Mouse (Mus musculus) ES-E14 (cell line): Measurements from ENCODE around the gene Srrm1. TPM values are rescaled to one million over a fixed set of nuclear protein-coding genes. Genes with fewer than 3 reads are reported as not detected.

Experiments used
- DNase-seq: peaks from one replicate; pipeline ENCODE4 v3.0.0-alpha.2; 2013; ENCODE audit warnings: low read depth, low spot score
- H3K27ac ChIP-seq: 2 replicates; pipeline ENCODE4 v1.5.1; 2012; ENCODE audit warnings: low read depth, mild to moderate bottlenecking, low read length, moderate library complexity, mixed read lengths; ENCODE audit not compliant: poor library complexity, insufficient read depth, severe bottlenecking
- H3K36me3 ChIP-seq: 2 replicates; pipeline ENCODE4 v1.6.1; 2012; ENCODE audit warnings: mild to moderate bottlenecking, low read length, moderate library complexity, mixed read lengths; ENCODE audit not compliant: control insufficient read depth, poor library complexity, insufficient read depth, severe bottlenecking
- H3K4me1 ChIP-seq, 2 experiments: fragments of 150-350 bp in 1 of 2; sonication (generic) in 1 of 2; 2 replicates each; pipeline ENCODE4 v1.6.1; 2012; ENCODE audit warnings: low read length in 2 of 2, mild to moderate bottlenecking in 1 of 2, mixed read lengths in 1 of 2; ENCODE audit not compliant: control insufficient read depth in 2 of 2, insufficient read depth in 2 of 2, poor library complexity in 1 of 2
- H3K4me3 ChIP-seq, 2 experiments: fragments of 150-350 bp in 1 of 2; sonication (generic) in 1 of 2; 2 replicates each; pipeline ENCODE4 v1.5.1; 2012; ENCODE audit warnings: low read length in 2 of 2, low read depth in 1 of 2, mild to moderate bottlenecking in 1 of 2, mixed read lengths in 1 of 2; ENCODE audit not compliant: insufficient read depth in 1 of 2, poor library complexity in 1 of 2, severe bottlenecking in 1 of 2
- H3K9ac ChIP-seq: 2 replicates; pipeline ENCODE4 v1.6.1; 2012; ENCODE audit warnings: low read depth, mild to moderate bottlenecking, low read length, mixed read lengths; ENCODE audit not compliant: poor library complexity, insufficient read depth, severe bottlenecking
- H3K9me3 ChIP-seq: fragments of 150-350 bp; sonication (generic); 2 replicates; pipeline ENCODE4 v1.6.1; 2012; ENCODE audit warnings: low read depth, mild to moderate bottlenecking, low read length; ENCODE audit not compliant: control insufficient read depth, insufficient read depth
- CHD2 ChIP-seq: IDR thresholded peaks from 2 replicates; pipeline ENCODE4 v1.6.1; 2014; ENCODE audit warnings: mild to moderate bottlenecking, low read depth, low read length, inconsistent platforms
- HCFC1 ChIP-seq: IDR thresholded peaks from 2 replicates; pipeline ENCODE4 v1.6.1; 2012; ENCODE audit warnings: low read length, inconsistent platforms, borderline replicate concordance; ENCODE audit not compliant: insufficient read depth
- MAFK ChIP-seq: IDR thresholded peaks from 2 replicates; pipeline ENCODE4 v1.6.1; 2014; ENCODE audit warnings: mild to moderate bottlenecking, low read depth, low read length, inconsistent platforms; ENCODE audit not compliant: insufficient read depth
- ZC3H11A ChIP-seq: IDR thresholded peaks from 2 replicates; pipeline ENCODE4 v1.6.1; 2012; ENCODE audit warnings: low read depth, mild to moderate bottlenecking, inconsistent platforms, low read length, borderline replicate concordance
- ZNF384 ChIP-seq: IDR thresholded peaks from 2 replicates; pipeline ENCODE4 v1.6.1; 2012; ENCODE audit warnings: low read depth, low read length, inconsistent platforms
- in situ Hi-C, 2 experiments: fragments of 600-800 bp; cut with MboI; formaldehyde crosslinking; loops; one replicate each; pipeline ENCODE4 v1.15.1; 2025; ENCODE audit warnings: low sequenced_read_pairs in 2 of 2, inconsistent platforms in 1 of 2; ENCODE audit not compliant: unreplicated experiment in 2 of 2
- total RNA-seq: library from RNA; depleted of rRNA; stranded (reverse); fragments of 300-350 nt; gene quantifications from 2 replicates; pipeline ENCODE4 v1.2.3, GENCODE M21; 2012; rRNA removed

Srrm1 gene
- total RNA-seq, 1 experiment, result 62.8 TPM

DNA sequence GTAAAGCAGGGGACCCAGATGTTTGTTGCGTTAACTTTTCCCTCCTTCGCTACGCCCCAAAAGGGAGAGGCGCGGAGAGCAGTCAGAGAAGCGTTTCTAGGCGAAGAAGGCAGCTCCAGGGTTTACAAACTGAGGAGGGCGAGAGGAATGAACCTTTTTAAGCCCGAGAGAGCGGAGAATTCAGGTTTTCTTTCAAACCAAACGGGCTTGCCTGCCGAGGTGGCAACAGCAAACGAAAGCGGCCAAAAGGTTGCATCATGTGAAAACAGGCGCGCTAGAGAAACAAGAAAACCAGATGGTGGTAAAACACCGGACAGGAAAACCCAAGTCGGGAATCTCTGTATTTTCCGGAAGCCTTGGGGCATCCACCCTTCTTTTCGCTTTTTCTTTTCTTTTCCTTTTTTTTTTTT lies 81.7 kb downstream of the Srrm1 start:
- no peak for DNase-seq
- Histone ChIP-seq H3K4me3 (peak overlapping the region; percentile 80 to 90), H3K9me3 (no peaks in the 10 kb centered on the region), H3K36me3 (peaks cover 11% of the 10 kb centered on the region; the same call in 1 of the 2 replicates), H3K9ac (peak overlapping the region; percentile 91), H3K27ac (0 out of 2 replicates have a peak overlapping the region, but pooled peaks have one; percentile 52), H3K4me1 (peaks cover 8 to 12% of the 10 kb centered on the region in 2 experiments; a peak in 2 of 4 replicates)
- TF ChIP-seq CHD2 (no peak), ZNF384 (no peak), HCFC1 (no peak), MAFK (no peak), ZC3H11A (no peak)
- in situ Hi-C loops, result no loop called here

Other genes starting within 250 kb of the Srrm1 start
- gene Runx3, start 232.7 kb downstream of the Srrm1 start, total RNA-seq, result 0.49 and 0.63 TPM in 2 replicates
- 62.4 and 69.3 TPM in 2 replicates for gene Clic4, start 80.5 kb downstream of the Srrm1 start, total RNA-seq
- 1.2 and 1.6 TPM in 2 replicates for gene Ncmap, start 44.9 kb upstream of the Srrm1 start, total RNA-seq
- 11.2 and 14.6 TPM in 2 replicates for gene Rcan3, start 80.5 kb upstream of the Srrm1 start, total RNA-seq
- gene Stpg1, start 141.5 kb upstream of the Srrm1 start, total RNA-seq, result 0.09 and 0.26 TPM in 2 replicates
- 15.3 and 35.0 TPM in 2 replicates for gene Nipal3, start 141.7 kb upstream of the Srrm1 start, total RNA-seq
- gene Grhl3, start 220.3 kb upstream of the Srrm1 start, total RNA-seq, result 6.2 and 6.7 TPM in 2 replicates